Mouse (Mus musculus): ENCODE measurements at regions not wholly inside any gene's neighbourhood (a gene's known extent, or its start where the extent isn't known, plus 50 kb on each side); places are given as distances from the start of the nearest gene placed in this dataset.

GRCm38 (mm10) chr12:50073684-50074083, 575.2 kb downstream of the Prkd1 start:
- Histone ChIP-seq H3K4me3 (no peak overlapping the region), H3K9me3 (replicated peaks) (no peaks in the 10 kb centered on the region), H3K4me2 (no peak overlapping the region), H3K36me3 (no peaks in the 10 kb centered on the region), H3K9ac (no peak overlapping the region), H3K27me3 (replicated peaks) (no peaks in the 10 kb centered on the region), H3K4me1 (no peaks in the 10 kb centered on the region), H3K27ac (no peak overlapping the region)
- WGBS (ENCODE audit: insufficient replicate concordance), result 51% methylated on average over 2 of the region's 2 CpGs
- ATAC-seq, result no peak

GRCm38 (mm10) chr12:50081157-50081556, 567.7 kb downstream of the Prkd1 start:
- Histone ChIP-seq H3K4me1 (no peaks in the 10 kb centered on the region), H3K27ac (no peak overlapping the region), H3K36me3 (no peaks in the 10 kb centered on the region), H3K27me3 (replicated peaks) (no peaks in the 10 kb centered on the region), H3K9me3 (replicated peaks) (no peaks in the 10 kb centered on the region), H3K4me3 (no peak overlapping the region), H3K4me2 (no peak overlapping the region), H3K9ac (no peak overlapping the region)
- WGBS (ENCODE audit: insufficient replicate concordance), result 85% methylated on average over 9 of the region's 9 CpGs
- no peak for ATAC-seq

GRCm38 (mm10) chr12:50081571-50081970, 567.3 kb downstream of the Prkd1 start:
- H3K4me2 ChIP-seq, result no peak overlapping the region
- 29% methylated on average over 1 of the region's 1 CpGs for WGBS (ENCODE audit: insufficient replicate concordance)
- H3K4me1 ChIP-seq, result no peaks in the 10 kb centered on the region
- no peak for ATAC-seq
- no peak overlapping the region for H3K9ac ChIP-seq
- no peak overlapping the region for H3K27ac ChIP-seq
- H3K4me3 ChIP-seq, result no peak overlapping the region
- H3K27me3 ChIP-seq (replicated peaks), result no peaks in the 10 kb centered on the region
- H3K9me3 ChIP-seq (replicated peaks), result no peaks in the 10 kb centered on the region
- H3K36me3 ChIP-seq, result no peaks in the 10 kb centered on the region

- no peak overlapping the region for H3K4me2 ChIP-seq
- no peaks in the 10 kb centered on the region for H3K4me1 ChIP-seq
- no peaks in the 10 kb centered on the region for H3K27me3 ChIP-seq (replicated peaks)
- 59% methylated on average over 3 of the region's 3 CpGs for WGBS (ENCODE audit: insufficient replicate concordance)
- H3K27ac ChIP-seq, result no peak overlapping the region
- H3K9me3 ChIP-seq (replicated peaks), result no peaks in the 10 kb centered on the region
- no peak overlapping the region for H3K9ac ChIP-seq
- H3K4me3 ChIP-seq, result no peak overlapping the region
- ATAC-seq, result no peak
- H3K36me3 ChIP-seq, result no peaks in the 10 kb centered on the region
Measured at GRCm38 (mm10) chr12:50084517-50084916, 564.4 kb downstream of the Prkd1 start.

- no peak overlapping the region for H3K9ac ChIP-seq
- no peak for ATAC-seq
Measured at GRCm38 (mm10) chr12:50111246-50112044, 537.5 kb downstream of the Prkd1 start.

GRCm38 (mm10) chr12:50112081-50112491, 536.8 kb downstream of the Prkd1 start:
- no peaks in the 10 kb centered on the region for H3K4me1 ChIP-seq
- H3K9me3 ChIP-seq (replicated peaks), result no peaks in the 10 kb centered on the region
- no peak for ATAC-seq
- no peaks in the 10 kb centered on the region for H3K27me3 ChIP-seq (replicated peaks)
- H3K4me3 ChIP-seq, result no peak overlapping the region
- no peak overlapping the region for H3K27ac ChIP-seq
- H3K36me3 ChIP-seq, result no peaks in the 10 kb centered on the region
- 69% methylated on average over 7 of the region's 7 CpGs for WGBS (ENCODE audit: insufficient replicate concordance)
- no peak overlapping the region for H3K9ac ChIP-seq
- no peak overlapping the region for H3K4me2 ChIP-seq

More at GRCm38 (mm10) chr12:50111246-50112044, 537.5 kb downstream of the Prkd1 start:
- WGBS (ENCODE audit: insufficient replicate concordance), result 74% methylated on average over 9 of the region's 9 CpGs
- no peak overlapping the region for H3K4me3 ChIP-seq
- no peaks in the 10 kb centered on the region for H3K36me3 ChIP-seq
- no peak overlapping the region for H3K27ac ChIP-seq
- no peaks in the 10 kb centered on the region for H3K9me3 ChIP-seq (replicated peaks)
- no peaks in the 10 kb centered on the region for H3K27me3 ChIP-seq (replicated peaks)
- H3K4me2 ChIP-seq, result no peak overlapping the region
- H3K4me1 ChIP-seq, result no peaks in the 10 kb centered on the region

- no peak for ATAC-seq
- Histone ChIP-seq H3K27ac (no peak overlapping the region), H3K4me3 (no peak overlapping the region), H3K9ac (no peak overlapping the region), H3K4me1 (no peaks in the 10 kb centered on the region), H3K27me3 (replicated peaks) (0 out of 2 replicates have a peak, but pooled peaks cover 7% of the 10 kb centered on the region), H3K36me3 (no peaks in the 10 kb centered on the region), H3K9me3 (replicated peaks) (no peaks in the 10 kb centered on the region), H3K4me2 (no peak overlapping the region)
- 48% methylated on average over 2 of the region's 2 CpGs for WGBS (ENCODE audit: insufficient replicate concordance)
Measured at GRCm38 (mm10) chr12:50115855-50116254, 533.0 kb downstream of the Prkd1 start.

GRCm38 (mm10) chr12:50118346-50118745, 530.6 kb downstream of the Prkd1 start:
- H3K27ac ChIP-seq, result no peak overlapping the region
- no peak for ATAC-seq
- no peaks in the 10 kb centered on the region for H3K36me3 ChIP-seq
- H3K27me3 ChIP-seq (replicated peaks), result 0 out of 2 replicates have a peak, but pooled peaks cover 8% of the 10 kb centered on the region
- no peak overlapping the region for H3K4me3 ChIP-seq
- no peak overlapping the region for H3K4me2 ChIP-seq
- H3K9me3 ChIP-seq (replicated peaks), result no peaks in the 10 kb centered on the region
- H3K4me1 ChIP-seq, result no peaks in the 10 kb centered on the region
- no peak overlapping the region for H3K9ac ChIP-seq

GRCm38 (mm10) chr12:50122145-50122544, 526.8 kb downstream of the Prkd1 start:
- H3K9me3 ChIP-seq (replicated peaks), result no peaks in the 10 kb centered on the region
- no peaks in the 10 kb centered on the region for H3K36me3 ChIP-seq
- no peak overlapping the region for H3K9ac ChIP-seq
- H3K27me3 ChIP-seq (replicated peaks), result 0 out of 2 replicates have a peak, but pooled peaks cover 8% of the 10 kb centered on the region
- H3K27ac ChIP-seq, result no peak overlapping the region
- WGBS (ENCODE audit: insufficient replicate concordance), result 55% methylated on average over 5 of the region's 5 CpGs
- no peaks in the 10 kb centered on the region for H3K4me1 ChIP-seq
- ATAC-seq, result no peak
- H3K4me3 ChIP-seq, result no peak overlapping the region
- no peak overlapping the region for H3K4me2 ChIP-seq

GRCm38 (mm10) chr12:50122971-50123370, 525.9 kb downstream of the Prkd1 start:
- H3K4me1 ChIP-seq, result no peaks in the 10 kb centered on the region
- no peak overlapping the region for H3K4me2 ChIP-seq
- H3K27me3 ChIP-seq (replicated peaks), result 0 out of 2 replicates have a peak, but pooled peaks cover 8% of the 10 kb centered on the region
- ATAC-seq, result no peak
- no peak overlapping the region for H3K4me3 ChIP-seq
- H3K27ac ChIP-seq, result no peak overlapping the region
- WGBS (ENCODE audit: insufficient replicate concordance), result 58% methylated on average over 1 of the region's 1 CpGs
- no peak overlapping the region for H3K9ac ChIP-seq
- no peaks in the 10 kb centered on the region for H3K36me3 ChIP-seq
- H3K9me3 ChIP-seq (replicated peaks), result no peaks in the 10 kb centered on the region

GRCm38 (mm10) chr12:50158143-50158542, 490.8 kb downstream of the Prkd1 start:
- no peak overlapping the region for H3K27ac ChIP-seq
- 72% methylated on average over 9 of the region's 9 CpGs for WGBS (ENCODE audit: insufficient replicate concordance)
- no peak for ATAC-seq
- H3K36me3 ChIP-seq, result no peaks in the 10 kb centered on the region
- no peak overlapping the region for H3K4me2 ChIP-seq
- H3K4me3 ChIP-seq, result no peak overlapping the region
- no peaks in the 10 kb centered on the region for H3K4me1 ChIP-seq
- no peaks in the 10 kb centered on the region for H3K27me3 ChIP-seq (replicated peaks)
- no peak overlapping the region for H3K9ac ChIP-seq
- no peaks in the 10 kb centered on the region for H3K9me3 ChIP-seq (replicated peaks)

- Histone ChIP-seq H3K4me1 (no peaks in the 10 kb centered on the region), H3K27ac (no peak overlapping the region), H3K9me3 (replicated peaks) (no peaks in the 10 kb centered on the region), H3K4me3 (no peak overlapping the region), H3K27me3 (replicated peaks) (no peaks in the 10 kb centered on the region), H3K4me2 (no peak overlapping the region), H3K36me3 (no peaks in the 10 kb centered on the region), H3K9ac (no peak overlapping the region)
- WGBS (ENCODE audit: insufficient replicate concordance), result 70% methylated on average over 1 of the region's 1 CpGs
- no peak for ATAC-seq
Measured at GRCm38 (mm10) chr12:50187332-50187731, 461.6 kb downstream of the Prkd1 start.

All from liver, embryonic 12.5 days (tissue).